Mouse (Mus musculus) right cerebral cortex, adult 18-20 months (tissue): ENCODE data around the gene Arap2.

Experiments used
- DNase-seq: peaks from one replicate; pipeline ENCODE4 v3.0.0; 2022; ENCODE audit warnings: mixed read lengths

Gene Arap2

GRCm38 (mm10) chr5:62765784-62766701 is at the start of gene Arap2:
Arap2 (minus strand) TSS chr5:62766159.
- peak; percentile 68 for DNase-seq

GRCm38 (mm10) chr5:62815741-62816140 is 49.8 kb upstream of the Arap2 start:
- peak; percentile 51 for DNase-seq

GRCm38 (mm10) chr5:62814072-62814414 is 48.1 kb upstream of the Arap2 start:
- DNase-seq = no peak

GRCm38 (mm10) chr5:62813402-62814071 is 47.6 kb upstream of the Arap2 start, which contains the start of gene Dthd1:
Dthd1 (plus strand) TSS chr5:62813823.
- DNase-seq = no peak

- DNase-seq = no peak
Measured at GRCm38 (mm10) chr5:62792776-62793175, 26.8 kb upstream of the Arap2 start.

- no peak for DNase-seq
Measured at GRCm38 (mm10) chr5:62790921-62791564, 25.1 kb upstream of the Arap2 start.

GRCm38 (mm10) chr5:62786809-62787208 is 20.9 kb upstream of the Arap2 start:
- DNase-seq = no peak

GRCm38 (mm10) chr5:62778682-62779081 is 12.7 kb upstream of the Arap2 start:
- DNase-seq = no peak

- DNase-seq = peak; percentile 67
Measured at GRCm38 (mm10) chr5:62777804-62778203, 11.8 kb upstream of the Arap2 start.

GRCm38 (mm10) chr5:62771775-62772599 is 6.0 kb upstream of the Arap2 start:
- no peak for DNase-seq

GRCm38 (mm10) chr5:62765459-62765783 is 538 bp downstream of the Arap2 start:
- no peak for DNase-seq

GRCm38 (mm10) chr5:62764161-62764560 is 1.8 kb downstream of the Arap2 start:
- no peak for DNase-seq

GRCm38 (mm10) chr5:62763046-62763445 is 2.9 kb downstream of the Arap2 start:
- DNase-seq = no peak

GRCm38 (mm10) chr5:62762298-62762960 is 3.5 kb downstream of the Arap2 start:
- DNase-seq = no peak

- DNase-seq = no peak
Measured at GRCm38 (mm10) chr5:62760791-62761504, 5.0 kb downstream of the Arap2 start.

- DNase-seq = no peak
Measured at GRCm38 (mm10) chr5:62755808-62756527, 10.0 kb downstream of the Arap2 start.

- DNase-seq = peak; percentile 33
Measured at GRCm38 (mm10) chr5:62752934-62753333, 13.0 kb downstream of the Arap2 start.

GRCm38 (mm10) chr5:62751692-62752091 is 14.3 kb downstream of the Arap2 start:
- no peak for DNase-seq

GRCm38 (mm10) chr5:62748168-62748567 is 17.8 kb downstream of the Arap2 start:
- no peak for DNase-seq

- no peak for DNase-seq
Measured at GRCm38 (mm10) chr5:62743220-62743922, 22.6 kb downstream of the Arap2 start.
